Mouse (Mus musculus): Measurements from ENCODE around the gene Papss2.

GRCm38 (mm10) chr19:32653122-32653521, 57.5 kb downstream of the Papss2 start:
- no peak for TF ChIP-seq CTCF (IDR thresholded peaks at IDR 0.05)
- no peak for TF ChIP-seq EP300 (IDR thresholded peaks at IDR 0.05)
